Mouse (Mus musculus): ENCODE measurements at regions not wholly inside any gene's neighbourhood (a gene's known extent, or its start where the extent isn't known, plus 50 kb on each side); places are given as distances from the start of the nearest gene placed in this dataset.

DNA sequence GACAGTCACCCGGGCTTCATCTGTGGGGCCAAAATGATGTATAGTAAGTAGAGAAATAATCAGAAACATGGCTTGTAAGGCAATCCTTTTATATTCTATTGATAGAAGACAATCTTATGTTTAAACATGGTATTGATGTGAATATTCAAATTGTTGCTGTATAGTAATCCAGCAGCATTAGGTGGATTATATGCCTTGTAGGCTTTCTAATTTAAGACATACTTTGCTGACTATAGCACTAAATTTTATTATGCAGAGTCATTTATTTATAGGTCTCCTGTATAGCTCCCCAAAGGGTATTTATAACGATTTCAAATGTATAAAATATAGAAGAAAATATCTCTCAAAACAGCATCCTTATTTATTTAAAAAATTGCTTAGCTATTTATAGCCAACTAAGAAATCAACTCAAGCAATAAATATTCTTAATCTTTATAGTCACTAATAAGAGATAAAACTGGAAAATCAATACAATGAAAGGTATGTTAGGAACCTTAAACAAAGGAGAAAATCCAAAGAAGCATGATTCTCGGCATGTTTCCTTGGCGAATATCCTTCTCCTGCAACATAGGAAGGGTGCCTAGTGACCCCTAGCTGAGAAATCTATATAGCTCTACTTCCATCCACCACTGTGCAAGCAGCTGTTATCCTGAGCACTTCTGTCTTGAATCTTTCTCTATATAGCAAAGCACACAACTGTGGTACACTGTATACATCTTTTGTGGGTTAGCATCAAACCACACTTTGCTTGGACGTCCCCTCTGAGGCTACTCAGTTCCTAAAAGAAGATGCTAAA, 188.8 kb upstream of the Gm49339 start:
- ATAC-seq (ENCODE audit: low TSS enrichment), result 0 out of 2 replicates have a peak, but pooled peaks have one; percentile 55

DNA sequence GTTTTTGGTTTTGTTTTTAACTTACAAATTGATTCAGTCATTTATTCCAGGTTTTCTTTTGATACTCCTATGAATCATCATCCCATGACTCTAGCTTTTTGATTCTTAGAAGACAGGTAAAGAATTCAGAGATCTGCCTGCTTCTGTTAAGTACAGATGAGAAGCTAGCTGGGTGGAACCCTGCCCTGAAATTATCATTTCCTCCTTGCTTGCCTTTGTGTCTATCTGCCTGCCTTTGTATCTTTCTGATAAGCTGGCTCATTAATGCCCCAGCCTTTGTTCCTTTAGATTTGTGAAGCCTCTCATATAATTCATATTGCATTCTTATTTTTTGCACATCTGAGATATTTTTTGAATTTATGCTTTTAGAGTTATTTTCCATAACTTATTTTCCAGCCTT, 167.6 kb upstream of the Gm49339 start:
- ATAC-seq (ENCODE audit: low TSS enrichment), result no peak

DNA sequence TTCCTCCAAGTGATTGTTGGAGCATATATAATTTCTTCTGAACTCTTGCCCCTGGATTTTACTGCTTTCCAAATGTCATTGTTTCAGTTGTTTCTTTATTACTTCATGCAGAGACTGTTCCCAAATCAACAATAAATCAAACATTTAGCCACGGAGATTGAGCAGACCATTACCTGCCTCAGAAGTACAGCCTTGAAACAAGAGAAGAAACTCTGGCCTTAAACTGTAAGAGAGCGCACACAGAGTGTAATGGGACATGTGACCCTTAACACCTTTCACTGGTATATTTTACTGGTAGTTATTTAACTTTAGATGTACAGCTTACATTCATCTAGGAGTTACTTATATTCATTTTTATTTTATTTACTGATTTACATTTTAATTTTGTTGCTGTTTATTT, 160.2 kb upstream of the Gm49339 start:
- ATAC-seq (ENCODE audit: low TSS enrichment), result no peak

DNA sequence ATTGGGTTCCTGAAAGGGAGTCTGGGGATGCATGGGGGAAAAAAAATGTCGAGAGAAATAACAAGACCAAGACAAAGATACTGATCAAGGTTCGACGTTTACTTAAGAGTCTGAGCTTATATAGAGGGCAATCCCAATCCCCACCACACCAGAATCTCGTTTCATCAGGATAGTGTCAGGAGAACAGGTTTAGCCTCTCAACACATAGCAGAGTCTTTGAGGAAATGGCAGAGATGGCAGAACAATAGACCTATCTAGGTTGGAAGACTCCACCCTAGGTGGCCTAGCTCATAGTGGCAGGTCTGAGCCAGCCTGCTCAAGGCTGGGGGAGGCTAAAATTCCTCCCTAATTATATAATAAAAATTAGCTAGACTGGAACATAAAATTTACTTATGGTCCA, 151.6 kb upstream of the Gm49339 start:
- no peak for ATAC-seq (ENCODE audit: low TSS enrichment)

DNA sequence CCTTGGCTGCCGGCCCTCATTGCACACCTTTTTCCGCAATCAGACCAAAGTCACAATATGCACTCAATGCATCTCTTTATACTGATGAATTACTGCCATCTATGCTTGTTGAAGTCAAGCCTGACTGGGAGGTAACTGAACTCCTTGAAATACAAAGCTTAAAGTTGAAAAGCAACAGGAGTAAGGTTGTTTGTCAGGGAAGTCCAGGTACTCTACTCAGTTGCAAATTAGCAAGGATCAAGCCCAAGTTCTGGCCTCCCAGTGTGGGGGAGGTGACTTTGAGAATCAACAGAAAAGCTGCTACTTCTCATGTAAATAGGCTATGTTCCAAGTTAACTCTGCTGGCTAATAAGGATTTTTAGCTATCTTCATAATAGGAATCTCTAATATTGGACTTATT, 151.0 kb upstream of the Gm49339 start:
- no peak for ATAC-seq (ENCODE audit: low TSS enrichment)
